ENCODE assay signal across 8 mouse cellular contexts in genomic region chr8:71568387-71568937, GRCm38 (mm10). TPM values are rescaled to one million over a fixed set of nuclear protein-coding genes. Genes with fewer than 3 reads are reported as not detected.
DNase-seq lines count a peak whose midpoint lies in the region; ATAC-seq and TF ChIP-seq lines count a peak whose summit lies in the region.

Gene Slc27a1 (plus strand): TSS chr8:71568882.

- H3K36me3 ChIP-seq in C2C12 (ENCODE audit: control insufficient read depth, insufficient read depth) = no peaks in the 10 kb centered on the region
- H3K36me3 ChIP-seq in forebrain, embryonic 11.5 days (ENCODE audit: control insufficient read depth, insufficient read depth, low read length) = no peaks in the 10 kb centered on the region
- no peaks in the 10 kb centered on the region for H3K36me3 ChIP-seq in liver, postnatal 0 days (replicated peaks; ENCODE audit: insufficient read depth, low read length)

- peaks cover 4% of the 10 kb centered on the region for H3K9me3 ChIP-seq in forebrain, embryonic 11.5 days (ENCODE audit: control insufficient read depth, low read length)
- peaks cover 3% of the 10 kb centered on the region; the same call in 1 of the 2 replicates for H3K9me3 ChIP-seq in liver, postnatal 0 days (ENCODE audit: low read length)

- intact Hi-C loops in heart, postnatal 10 days (cut with DNase I) = no loop called here

- no peak for ATAC-seq in forebrain, embryonic 11.5 days (replicated peaks; ENCODE audit: low FRiP score)
- no peak for ATAC-seq in liver, postnatal 0 days

- H3K27me3 ChIP-seq in C2C12 (ENCODE audit: control insufficient read depth, insufficient read depth, insufficient read length) = no peaks in the 10 kb centered on the region
- H3K27me3 ChIP-seq in forebrain, embryonic 11.5 days (ENCODE audit: control insufficient read depth, insufficient read depth, low read length) = peaks cover 6% of the 10 kb centered on the region; the same call in 1 of the 2 replicates
- peaks cover 3% of the 10 kb centered on the region; the same call in 1 of the 2 replicates for H3K27me3 ChIP-seq in liver, postnatal 0 days (ENCODE audit: insufficient read depth, low read length)

- no peak within 1 kb of the TSS for H3ac ChIP-seq in C2C12 (ENCODE audit: control insufficient read depth, insufficient read length, low read depth)

- peak within 1 kb of the TSS; percentile 57 for H3K9ac ChIP-seq in forebrain, embryonic 11.5 days (ENCODE audit: low read length)
- peak within 1 kb of the TSS; percentile 55 for H3K9ac ChIP-seq in liver, postnatal 0 days (replicated peaks)

- no peak for TF ChIP-seq CTCF in C2C12 (IDR thresholded peaks at IDR 0.05; ENCODE audit: control insufficient read depth, insufficient read depth, insufficient read length)
- no peak for TF ChIP-seq CTCF in liver, postnatal 0 days (IDR thresholded peaks at IDR 0.05; ENCODE audit: low read depth)

- H3K4me2 ChIP-seq in forebrain, embryonic 11.5 days (ENCODE audit: low read depth, low read length, severe bottlenecking) = peak within 1 kb of the TSS; percentile 93
- H3K4me2 ChIP-seq in liver, postnatal 0 days (ENCODE audit: low read depth, low read length) = peak within 1 kb of the TSS; percentile 81

- WGBS in forebrain, embryonic 11.5 days = 12% methylated on average over 13 of the region's 13 CpGs
- 27% methylated on average over 8 of the region's 13 CpGs for WGBS in liver, postnatal 0 days (ENCODE audit: insufficient replicate concordance)

- H3K79me3 ChIP-seq in C2C12 (ENCODE audit: low read depth) = no peaks in the 10 kb centered on the region

- no peaks in the 10 kb centered on the region for H3K79me2 ChIP-seq in C2C12 (ENCODE audit: control insufficient read depth, insufficient read depth)

- H3K4me1 ChIP-seq in forebrain, embryonic 11.5 days (replicated peaks; ENCODE audit: control insufficient read depth, insufficient read depth, low read length) = peaks cover 7% of the 10 kb centered on the region; the same call in 1 of the 2 replicates
- H3K4me1 ChIP-seq in liver, postnatal 0 days (ENCODE audit: insufficient read depth) = peaks cover 27% of the 10 kb centered on the region

- no peak for TF ChIP-seq EP300 in liver, postnatal 0 days (IDR thresholded peaks at IDR 0.05; ENCODE audit: low read depth)

- H3K4me3 ChIP-seq in C2C12 (ENCODE audit: insufficient read depth, poor library complexity, severe bottlenecking) = no peak within 1 kb of the TSS
- H3K4me3 ChIP-seq in forebrain, embryonic 11.5 days (ENCODE audit: low read depth, low read length) = peak within 1 kb of the TSS; percentile 63
- peak within 1 kb of the TSS; percentile 57 for H3K4me3 ChIP-seq in liver, postnatal 0 days (ENCODE audit: low read depth, low read length)

- peak; percentile 93 for DNase-seq in adrenal gland, postnatal 14 days
- DNase-seq in forebrain, embryonic 11.5 days (ENCODE audit: low spot score) = no peak
- DNase-seq in heart, postnatal 10 days = peak; percentile 93
- peak; percentile 93 to 94 for DNase-seq in kidney, postnatal 36 days
- DNase-seq in liver, postnatal 0 days = no peak
- peak; percentile 91 for DNase-seq in ovary, adult 18-20 months (ENCODE audit: low spot score)
- no peak for DNase-seq in c-Kit-positive CD71-positive TER-119-positive erythroid progenitor cells, embryonic 14.5 days (ENCODE audit: low spot score)

- no peak within 1 kb of the TSS for H3K27ac ChIP-seq in forebrain, embryonic 11.5 days (ENCODE audit: low read depth, low read length)
- H3K27ac ChIP-seq in liver, postnatal 0 days (ENCODE audit: low read depth) = peak within 1 kb of the TSS; percentile 90

TF ChIP-seq in C2C12, 6 proteins besides CTCF, POLR2A, EP300 and RAD21:
- TF ChIP-seq MAX (IDR thresholded peaks at IDR 0.05) (no peak), USF1 (IDR thresholded peaks at IDR 0.05; ENCODE audit: low read depth) (no peak), MYOG (IDR thresholded peaks at IDR 0.05; ENCODE audit: control insufficient read depth, extremely low read depth, insufficient read length) (no peak), MYOD1 (IDR thresholded peaks at IDR 0.05; ENCODE audit: control insufficient read depth, insufficient read length, low read depth) (no peak)

RNA-seq across cellular contexts. Expression of gene Slc27a1, which starts in this region (rescaled TPM):
- polyA plus RNA-seq in C2C12 (2012; fragmentation: generic; extraction: Trizol) = 57.5 TPM
- 91.6 and 93.6 TPM in 2 replicates for total RNA-seq in adrenal gland, postnatal 14 days (2021)
- polyA plus RNA-seq in forebrain, embryonic 11.5 days (2014; fragmentation: Nextera tagmentation; extraction: Ambion mirVana) = 18.4 and 19.1 TPM in 2 replicates
- total RNA-seq in heart, postnatal 10 days (2021) = 100 to 1,000 TPM; 118 to 120 TPM
- polyA plus RNA-seq in liver, postnatal 0 days (2015; fragmentation: Nextera tagmentation; extraction: Ambion mirVana) = 6.0 and 6.8 TPM in 2 replicates

Comparison
In these comparisons a context has a peak if more than half of its experiments do, and no peak if none do; other contexts are left out.
1. DNase-seq: peak in adrenal gland, postnatal 14 days (single experiment), heart, postnatal 10 days (2 of 2), kidney, postnatal 36 days (2 of 2) and ovary, adult 18-20 months (single experiment); none in forebrain, embryonic 11.5 days (single experiment), liver, postnatal 0 days (single experiment) and c-Kit-positive CD71-positive TER-119-positive erythroid progenitor cells, embryonic 14.5 days (single experiment).